Mouse (Mus musculus) MEL (cell line): ENCODE results near the gene Nos1ap.

ENCODE experiments used
- BHLHE40 ChIP-seq: IDR thresholded peaks from 2 replicates; pipeline ENCODE4 v1.6.1; 2012; ENCODE audit warnings: low read depth, mild to moderate bottlenecking, inconsistent platforms, low read length, improper control_type of control experiment, borderline replicate concordance
- CTCF ChIP-seq, 3 experiments: IDR thresholded peaks in 2 of 3; conservative IDR thresholded peaks in 1 of 3; 2 replicates each; pipeline ENCODE4 v1.5.1; 2011 to 2012; ENCODE audit warnings: low read length in 3 of 3, low read depth in 2 of 3, mild to moderate bottlenecking in 2 of 3, improper control_type of control experiment in 1 of 3, inconsistent platforms in 1 of 3, mixed read lengths in 1 of 3, moderate library complexity in 1 of 3; ENCODE audit not compliant: control insufficient read depth in 1 of 3, insufficient read depth in 1 of 3, poor library complexity in 1 of 3, severe bottlenecking in 1 of 3
- EP300 ChIP-seq, 2 experiments: IDR thresholded peaks; 2 replicates each; pipeline ENCODE4 v1.6.1; 2011; ENCODE audit warnings: improper control_type of control experiment in 2 of 2, low read length in 2 of 2, low read depth in 1 of 2, mild to moderate bottlenecking in 1 of 2
- KAT2A ChIP-seq: conservative IDR thresholded peaks from 2 replicates; pipeline ENCODE4 v1.6.1; 2012; ENCODE audit warnings: low read depth, low read length, improper control_type of control experiment, inconsistent platforms
- MXI1 ChIP-seq: IDR thresholded peaks from 2 replicates; pipeline ENCODE4 v1.6.1; 2011; ENCODE audit warnings: mild to moderate bottlenecking, low read depth, low read length, improper control_type of control experiment
- POLR2A ChIP-seq, 2 experiments: IDR thresholded peaks; 2 replicates each; pipeline ENCODE4 v1.6.1; 2011 to 2012; ENCODE audit warnings: low read length in 2 of 2, mild to moderate bottlenecking in 2 of 2, control low read depth in 1 of 2, improper control_type of control experiment in 1 of 2, low read depth in 1 of 2, moderate library complexity in 1 of 2; ENCODE audit not compliant: control insufficient read depth in 1 of 2, insufficient read depth in 1 of 2, poor library complexity in 1 of 2
- POLR2AphosphoS5 ChIP-seq: IDR thresholded peaks from 2 replicates; pipeline ENCODE4 v1.6.1; 2012; ENCODE audit warnings: low read depth, borderline replicate concordance, mild to moderate bottlenecking, inconsistent platforms, low read length, moderate library complexity, mixed read lengths
- SMC3 ChIP-seq: IDR thresholded peaks from 2 replicates; pipeline ENCODE4 v1.6.1; 2011; ENCODE audit warnings: low read depth, low read length, improper control_type of control experiment
- TCF12 ChIP-seq: IDR thresholded peaks from 2 replicates; pipeline ENCODE4 v1.6.1; 2014; ENCODE audit warnings: low read depth, mild to moderate bottlenecking, inconsistent platforms, low read length, improper control_type of control experiment, moderate library complexity
- USF2 ChIP-seq, 2 experiments: IDR thresholded peaks; 2 replicates each; pipeline ENCODE4 v1.6.1; 2011 to 2012; ENCODE audit warnings: improper control_type of control experiment in 2 of 2, low read length in 2 of 2, borderline replicate concordance in 1 of 2, inconsistent platforms in 1 of 2, low read depth in 1 of 2, mild to moderate bottlenecking in 1 of 2; ENCODE audit not compliant: insufficient read depth in 1 of 2
- ZC3H11A ChIP-seq: IDR thresholded peaks from 2 replicates; pipeline ENCODE4 v1.6.1; 2012; ENCODE audit warnings: low read depth, mild to moderate bottlenecking, inconsistent platforms, low read length, improper control_type of control experiment

DNA sequence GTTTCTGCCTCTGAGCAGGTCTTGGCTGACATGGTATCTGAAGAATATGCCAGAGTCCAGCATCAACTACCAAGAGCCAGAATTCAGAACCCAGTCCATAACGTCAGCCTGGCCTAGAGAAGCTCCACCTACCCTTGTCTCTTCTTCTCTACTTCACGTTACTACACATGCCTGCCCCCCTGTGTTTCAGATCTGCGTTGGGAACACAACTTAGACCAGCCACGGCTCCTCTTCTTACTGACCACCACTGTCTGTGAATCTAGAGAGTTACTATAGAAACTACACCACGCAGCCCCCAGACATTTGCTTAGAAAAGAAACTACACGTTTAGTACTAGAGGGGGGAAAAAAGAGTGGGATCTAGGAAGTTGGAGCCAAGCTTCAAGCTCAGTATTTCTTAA is 2.9 kb downstream of the Nos1ap start:
- no peak for TF ChIP-seq TCF12
- no peak for TF ChIP-seq CTCF (IDR thresholded peaks at IDR 0.05 in 2 of 3, conservative IDR thresholded peaks at IDR 0.05 in 1 of 3; ENCODE audit: control insufficient read depth in 1 of 3, insufficient read depth in 1 of 3, low read depth in 2 of 3, low read length in 3 of 3, poor library complexity in 1 of 3, severe bottlenecking in 1 of 3)
- no peak for TF ChIP-seq EP300 (IDR thresholded peaks at IDR 0.05; ENCODE audit: low read depth in 1 of 2, low read length in 2 of 2)
- no peak for TF ChIP-seq USF2 (IDR thresholded peaks at IDR 0.05; ENCODE audit: borderline replicate concordance in 1 of 2, insufficient read depth in 1 of 2, low read depth in 1 of 2, low read length in 2 of 2)
- TF ChIP-seq ZC3H11A = no peak
- no peak for TF ChIP-seq BHLHE40
- TF ChIP-seq POLR2AphosphoS5 = no peak
- TF ChIP-seq MXI1 = no peak
- TF ChIP-seq KAT2A = no peak
- TF ChIP-seq SMC3 = no peak
- no peak for TF ChIP-seq POLR2A (IDR thresholded peaks at IDR 0.05; ENCODE audit: control insufficient read depth in 1 of 2, insufficient read depth in 1 of 2, low read depth in 1 of 2, low read length in 2 of 2, poor library complexity in 1 of 2)
